Mouse (Mus musculus) regulatory T cell (primary cell): ENCODE measurements at regions not wholly inside any gene's neighbourhood (a gene's known extent, or its start where the extent isn't known, plus 50 kb on each side); places are given as distances from the start of the nearest gene placed in this dataset.

ENCODE experiments used
- in situ Hi-C: fragments of 300-600 bp; cut with MboI, MseI; formaldehyde crosslinking; loops from one replicate; pipeline ENCODE4 v1.15.1; 2025; ENCODE audit warnings: high pct_unique_total_duplicates

DNA sequence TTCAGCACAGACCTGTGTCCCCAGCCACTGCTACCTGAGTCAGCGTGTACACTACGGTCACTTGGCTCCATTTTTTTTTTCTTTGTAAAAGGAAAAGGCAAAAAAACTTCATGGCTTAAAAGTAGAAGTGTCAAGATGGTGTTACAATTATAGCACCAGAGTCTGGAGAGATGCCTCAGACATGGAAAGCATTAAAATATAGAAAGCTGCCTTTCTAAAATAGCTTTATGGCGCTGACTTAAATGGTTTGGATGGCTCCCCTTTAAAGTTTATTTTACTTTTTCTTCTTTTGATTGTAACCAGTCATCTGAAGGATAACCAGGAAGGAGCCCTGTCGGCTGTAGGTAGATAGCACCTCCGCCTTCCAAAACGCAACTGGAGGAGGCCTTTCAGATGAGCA is 79.0 kb upstream of the Jade1 start:
- in situ Hi-C loops: no loop called here

DNA sequence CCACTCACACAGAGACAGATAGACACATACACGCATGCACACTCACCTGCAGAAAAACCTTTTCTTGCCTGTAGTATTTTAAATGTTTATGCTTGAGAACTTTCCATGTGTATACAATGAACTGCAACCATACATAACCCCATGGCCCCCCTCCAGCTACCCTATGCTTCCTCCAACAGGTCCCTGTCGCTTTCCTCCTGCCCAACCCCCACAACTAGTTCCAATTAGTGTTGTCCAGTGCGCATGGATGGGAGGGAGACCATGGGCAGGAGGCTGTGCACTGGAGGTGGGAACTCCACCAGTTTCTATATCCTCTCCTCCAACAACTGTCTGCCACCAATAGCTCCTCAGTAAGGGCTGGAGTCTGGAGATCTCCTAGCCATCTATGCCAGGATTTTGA is 82.9 kb upstream of the Jade1 start:
- in situ Hi-C loops: no loop called here

DNA sequence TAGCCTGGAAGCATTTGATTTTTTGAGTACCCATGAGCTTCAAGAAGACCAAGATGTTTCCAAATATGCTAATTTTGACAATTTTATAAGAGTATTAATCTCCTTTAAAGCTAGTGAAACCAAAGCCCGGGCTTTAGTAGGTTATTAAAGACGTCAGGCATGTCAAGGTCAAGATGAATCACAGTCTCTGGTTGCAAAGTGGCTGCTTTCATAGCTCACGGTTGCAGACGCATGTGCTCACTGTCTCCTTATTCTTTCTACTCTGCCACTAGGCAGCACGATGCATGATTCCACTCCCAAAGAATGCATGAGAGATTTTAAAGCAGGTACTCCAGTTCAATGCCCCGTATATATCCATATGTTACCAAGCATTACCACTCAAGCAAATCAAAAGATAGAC is 86.4 kb upstream of the Jade1 start:
- in situ Hi-C loops: no loop called here

DNA sequence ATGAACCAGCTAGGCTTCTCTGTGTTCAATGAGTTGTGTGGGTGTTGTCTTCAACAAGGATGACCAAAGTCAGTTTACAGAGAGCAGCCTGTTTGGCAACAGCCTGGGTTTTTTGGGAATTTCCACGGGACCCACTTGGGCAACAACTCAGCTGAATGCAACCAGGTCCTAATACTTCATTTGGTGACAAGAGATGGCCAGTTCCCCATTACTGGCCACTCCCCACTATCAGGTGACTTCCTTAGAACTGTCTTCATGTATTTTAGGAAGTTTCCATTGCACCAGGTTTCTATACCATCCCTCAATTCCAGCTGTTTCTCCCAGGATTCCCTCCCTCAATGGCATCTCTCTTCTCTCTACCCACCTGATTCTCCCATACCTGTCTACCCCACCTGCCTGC is 87.7 kb upstream of the Jade1 start:
- in situ Hi-C loops: no loop called here

DNA sequence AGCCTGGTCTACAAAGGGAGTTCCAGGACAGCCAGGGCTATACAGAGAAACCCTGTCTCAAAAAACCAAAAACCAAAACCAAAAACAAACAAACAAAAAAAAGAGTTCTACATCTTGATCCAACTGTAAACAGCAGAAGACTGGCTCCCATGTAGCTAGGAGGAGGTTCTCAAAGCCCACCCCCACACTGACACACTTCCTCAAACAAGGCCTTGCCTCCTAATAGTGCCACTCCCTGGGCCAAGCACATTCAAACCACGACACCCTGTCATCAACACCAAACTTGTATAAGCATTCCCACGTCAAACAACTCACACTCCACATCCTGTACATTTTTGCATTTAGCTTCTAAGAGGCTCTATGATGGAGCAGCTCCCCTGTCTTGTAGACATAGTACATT is 89.6 kb upstream of the Jade1 start:
- in situ Hi-C loops: no loop called here

DNA sequence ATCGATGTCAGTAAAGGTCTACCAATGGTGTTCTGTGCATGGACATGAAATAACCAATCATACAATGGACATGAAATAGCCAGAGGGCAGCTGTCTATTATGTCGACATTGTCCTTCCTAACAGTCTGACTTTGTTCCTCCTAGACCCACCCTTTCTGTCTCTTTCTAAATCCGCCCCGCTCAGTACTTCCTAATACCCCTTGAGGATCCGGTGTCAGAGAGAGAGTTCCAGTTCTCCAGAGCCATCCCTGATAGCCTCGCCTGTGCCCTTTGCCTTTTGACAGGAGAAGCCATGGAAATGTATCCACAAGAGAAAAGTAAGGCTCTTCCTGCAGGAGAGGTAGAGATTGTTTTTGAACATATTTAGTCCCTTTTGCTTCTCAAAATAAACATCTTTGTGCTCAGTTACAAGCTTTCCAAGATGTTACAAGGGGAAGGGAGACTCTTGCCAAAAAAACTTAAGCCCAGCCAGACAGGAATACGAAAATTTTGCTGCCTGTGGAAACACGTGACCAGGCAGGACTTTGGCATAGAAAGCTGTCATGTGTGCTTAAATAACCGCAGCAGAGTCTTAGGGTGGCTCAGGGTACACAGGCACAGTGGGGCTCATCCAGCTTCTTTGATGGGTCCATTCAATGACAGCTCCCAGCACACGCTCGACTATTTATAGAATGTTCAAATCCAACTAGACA is 92.4 kb upstream of the Jade1 start:
- in situ Hi-C loops: no loop called here

DNA sequence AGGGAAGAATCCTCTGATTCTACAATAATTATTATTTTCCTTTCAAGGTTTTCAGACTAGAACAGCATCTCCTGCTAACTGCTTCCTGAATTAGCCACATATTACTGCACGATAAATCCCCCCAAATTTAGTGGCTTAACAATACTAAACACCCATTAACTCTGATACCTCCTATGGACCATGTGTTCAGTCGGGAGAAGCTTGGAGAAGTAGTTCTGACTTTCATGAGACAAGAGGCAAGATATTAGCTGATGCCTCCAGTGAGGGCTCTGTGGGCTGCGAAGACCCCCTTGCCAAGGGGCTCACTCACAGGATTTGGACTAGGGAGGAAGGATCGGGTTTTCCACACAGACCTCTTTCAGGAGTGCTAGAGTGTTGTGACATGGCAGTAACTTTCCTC is 95.4 kb upstream of the Jade1 start:
- in situ Hi-C loops: no loop called here

DNA sequence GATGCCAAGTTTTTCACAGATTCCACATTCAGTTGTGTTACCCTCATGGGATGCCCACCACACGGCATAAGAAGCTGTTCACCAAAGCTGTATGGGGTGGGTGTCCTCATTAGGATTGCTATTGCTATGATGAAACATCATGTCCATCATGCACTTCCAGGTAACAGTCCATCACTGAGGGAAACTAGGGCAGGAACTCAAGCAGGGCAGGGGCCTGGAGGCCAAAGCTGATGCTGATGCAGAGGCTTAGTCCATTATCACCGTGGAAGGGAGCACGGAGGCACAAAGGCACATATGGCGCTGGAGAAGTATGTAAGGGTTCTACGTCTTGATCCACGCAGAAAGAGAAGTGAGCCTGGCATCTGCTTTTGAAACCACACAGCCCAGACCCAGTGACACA is 97.4 kb upstream of the Jade1 start:
- in situ Hi-C loops: no loop called here

DNA sequence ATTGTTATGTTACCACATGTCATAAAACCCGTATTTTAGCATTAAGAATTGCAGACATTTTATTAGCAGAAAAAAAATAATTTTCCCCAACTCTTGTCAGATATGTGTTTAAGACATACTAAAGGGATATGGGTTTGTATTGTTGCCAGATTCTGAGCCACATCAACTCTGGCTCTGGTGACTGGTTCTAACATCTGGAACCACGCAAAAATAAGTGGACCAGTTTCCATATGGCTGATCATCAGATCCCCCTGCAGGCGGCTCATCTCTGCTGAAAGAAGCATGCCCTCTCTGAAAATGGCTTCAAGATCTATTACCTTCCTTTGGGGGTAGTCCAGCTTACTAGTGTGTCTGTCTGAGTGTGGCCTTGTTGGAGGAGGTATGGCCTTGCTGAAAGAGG is 102.0 kb upstream of the Jade1 start:
- in situ Hi-C loops: no loop called here

DNA sequence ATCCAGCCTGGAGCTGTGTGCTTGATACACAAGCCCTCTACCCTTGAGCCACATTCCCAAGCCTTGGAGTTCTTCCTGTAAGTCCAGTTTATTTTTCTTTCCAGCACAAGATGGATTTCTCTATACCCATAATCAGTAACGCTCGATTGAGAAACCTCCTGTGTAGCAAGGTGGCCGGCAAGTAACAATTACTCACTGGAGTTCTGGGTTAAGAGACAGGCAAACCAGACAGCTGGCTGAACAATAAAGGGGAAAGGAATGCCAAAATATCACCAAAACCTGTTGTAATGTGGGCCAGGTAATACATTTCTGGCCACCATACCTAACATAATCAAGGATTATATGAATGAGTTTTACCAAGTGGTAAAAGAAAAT is 102.8 kb upstream of the Jade1 start:
- in situ Hi-C loops: no loop called here

DNA sequence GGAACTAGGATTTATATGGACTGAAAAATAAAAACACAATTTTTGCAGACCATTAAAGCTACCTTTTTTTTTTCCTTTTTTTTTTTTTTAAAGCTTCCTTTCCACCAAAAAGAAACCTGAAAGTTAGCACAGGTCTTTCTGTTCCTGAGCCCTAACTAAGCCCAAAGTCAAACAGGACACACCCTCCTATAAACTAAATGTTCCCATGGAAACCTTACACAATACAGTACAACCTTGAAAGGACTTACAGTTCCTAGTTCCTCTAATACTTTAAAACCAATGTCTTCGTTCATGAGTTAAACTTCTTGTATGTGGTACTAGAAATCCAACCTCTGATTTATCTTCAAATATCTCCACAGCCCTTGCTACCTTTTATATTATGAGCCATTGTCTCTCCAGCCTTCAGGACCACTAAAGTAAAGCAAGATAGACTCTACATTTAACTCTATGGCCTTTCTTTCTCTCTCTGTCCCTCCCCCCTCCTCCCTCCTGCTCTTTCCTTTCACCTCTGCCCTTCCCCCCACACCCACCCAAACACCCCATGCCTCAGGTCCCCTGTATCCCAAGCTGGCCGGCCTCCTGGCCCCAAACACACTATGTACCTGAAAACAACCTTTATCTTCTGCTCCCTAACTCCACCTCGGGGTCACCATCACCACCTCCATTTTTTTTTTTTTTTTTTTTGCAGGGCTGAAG is 103.4 kb upstream of the Jade1 start:
- in situ Hi-C loops: no loop called here

DNA sequence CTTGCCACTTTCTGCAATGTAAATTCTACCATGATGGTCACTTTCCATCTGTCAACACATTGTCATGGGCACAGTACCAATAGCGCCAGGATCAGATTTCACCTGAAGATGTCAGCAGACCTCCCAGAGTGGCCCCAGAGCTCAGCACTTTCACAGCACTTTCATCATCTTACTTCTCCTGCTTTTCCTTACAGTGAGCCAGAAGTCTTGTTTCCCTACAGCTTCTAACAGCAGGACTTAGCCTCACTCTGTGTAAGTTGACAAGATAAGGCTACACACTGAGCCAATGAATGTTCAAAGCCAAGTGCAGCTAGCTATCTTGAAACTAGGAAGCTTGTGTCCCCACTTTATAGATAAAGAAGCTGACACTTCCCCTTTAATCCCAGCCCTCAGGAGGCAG is 104.8 kb upstream of the Jade1 start:
- in situ Hi-C loops: no loop called here

DNA sequence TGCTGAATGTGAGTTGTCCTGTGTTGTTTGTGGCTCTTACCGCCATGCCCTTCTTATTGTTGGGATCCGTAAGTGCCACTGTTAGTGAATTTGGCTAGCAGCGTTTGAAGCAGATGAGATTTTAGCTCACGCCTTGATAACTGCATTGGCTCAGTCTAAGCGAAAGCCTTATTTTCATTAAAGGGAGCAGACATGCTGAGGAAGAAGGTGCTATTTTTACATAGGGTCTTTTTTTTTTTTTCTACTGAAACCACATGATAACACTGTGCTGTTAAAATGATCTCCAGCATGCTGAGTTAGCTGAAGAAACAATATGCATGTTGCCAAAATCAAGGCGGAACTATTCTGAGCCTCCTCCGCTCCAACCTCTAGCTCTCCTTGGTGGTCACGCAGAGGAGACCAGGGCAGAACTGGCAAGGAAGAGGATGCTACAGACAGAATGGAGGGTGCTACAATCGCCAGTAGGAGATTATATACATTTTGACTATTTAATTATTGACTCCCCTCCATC is 111.2 kb upstream of the Jade1 start:
- in situ Hi-C loops: no loop called here

DNA sequence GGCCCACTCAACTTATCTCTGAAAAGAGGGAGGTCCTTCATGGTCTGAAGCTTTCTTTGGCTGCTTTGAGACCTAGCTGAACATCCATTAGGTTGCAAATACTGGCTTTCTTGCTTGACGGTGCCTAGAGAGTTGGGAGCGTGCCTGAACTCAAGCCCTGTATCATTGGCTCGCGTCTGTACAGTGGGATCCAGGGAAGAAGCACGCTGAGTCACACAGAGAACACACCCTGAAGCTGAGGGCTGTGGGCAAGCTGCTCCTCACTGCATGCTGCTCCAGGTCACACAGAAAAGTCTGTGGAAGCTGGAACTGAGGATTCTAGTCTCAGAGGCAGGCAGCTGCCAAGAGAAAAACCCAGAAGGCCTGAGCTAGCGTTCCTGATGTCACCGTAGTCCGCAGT is 119.3 kb upstream of the Jade1 start:
- in situ Hi-C loops: no loop called here

DNA sequence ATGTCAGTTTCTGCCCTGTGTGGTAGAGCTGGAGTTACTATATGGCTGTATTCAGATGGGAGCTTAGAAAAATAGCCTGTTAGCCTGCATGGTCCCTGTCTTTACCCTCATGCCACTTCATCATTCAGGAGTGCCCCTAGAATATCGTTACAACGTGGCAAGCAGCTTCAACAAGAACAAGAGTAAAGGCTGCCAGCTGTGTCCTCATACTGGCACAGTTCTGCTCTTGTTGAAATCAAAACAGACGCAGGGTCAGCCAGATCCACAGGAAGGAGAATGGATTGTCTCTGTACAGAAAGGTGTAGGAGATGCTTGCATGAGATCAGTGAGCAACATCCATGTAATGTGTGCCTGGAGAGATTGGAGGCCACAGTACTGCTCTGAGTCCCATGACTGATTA is 122.4 kb upstream of the Jade1 start:
- in situ Hi-C loops: no loop called here

DNA sequence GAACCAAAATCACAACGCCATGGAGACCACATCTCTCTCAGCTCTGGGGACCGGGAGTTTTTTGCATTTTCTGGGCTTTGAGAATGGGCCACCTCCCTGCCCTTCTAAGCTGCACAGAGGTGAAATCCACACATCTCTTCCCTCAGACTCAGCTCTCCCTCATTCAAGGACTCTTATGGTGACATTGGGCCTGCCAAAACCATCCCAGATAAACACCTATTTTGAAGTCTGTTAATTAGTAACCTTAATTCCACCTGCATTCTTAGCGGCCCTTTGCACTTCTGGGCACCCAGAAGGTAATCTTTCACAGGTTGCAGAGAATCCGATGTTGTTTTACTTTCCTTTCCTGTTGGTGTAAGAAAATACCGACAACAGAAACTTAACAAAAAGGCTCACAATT is 123.2 kb upstream of the Jade1 start:
- in situ Hi-C loops: no loop called here

DNA sequence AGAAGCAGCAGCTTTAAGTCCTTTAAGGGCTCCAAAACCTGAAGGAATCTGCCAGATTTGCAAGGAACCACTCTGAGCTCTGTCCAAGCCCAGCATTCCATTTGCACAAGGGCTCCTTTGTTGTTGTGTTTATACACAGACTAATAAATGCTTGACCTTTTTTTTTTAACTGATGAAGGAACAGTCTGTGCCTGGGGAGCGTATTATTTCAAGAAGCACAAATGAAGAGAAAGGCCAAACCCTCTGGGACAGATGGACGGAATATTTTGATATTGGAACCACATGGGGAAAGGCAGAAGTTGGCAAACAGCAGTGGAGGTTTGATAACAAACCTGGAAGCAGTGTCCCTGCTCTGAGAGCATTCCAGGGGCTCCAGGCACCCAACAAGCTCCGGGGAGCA is 125.3 kb upstream of the Jade1 start:
- in situ Hi-C loops: no loop called here

DNA sequence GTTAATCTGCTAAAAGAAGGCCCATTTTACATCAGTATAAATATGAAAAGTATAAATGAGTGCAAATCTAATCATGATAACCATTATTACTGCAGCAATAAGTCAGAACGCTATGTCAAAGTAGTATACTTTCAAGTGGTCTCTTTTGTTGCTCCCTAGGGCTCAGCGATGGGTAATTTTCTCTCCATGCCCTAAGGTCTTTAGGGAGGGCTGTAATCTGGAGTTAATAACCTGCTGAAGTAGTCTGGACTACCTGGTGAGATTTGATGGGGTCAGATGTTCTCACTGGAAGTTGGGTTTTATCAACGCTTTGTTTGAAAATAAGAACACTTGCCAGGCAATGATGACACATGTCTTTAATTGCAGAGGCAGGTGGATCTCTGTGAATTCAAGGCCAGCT is 128.6 kb upstream of the Jade1 start:
- in situ Hi-C loops: no loop called here

DNA sequence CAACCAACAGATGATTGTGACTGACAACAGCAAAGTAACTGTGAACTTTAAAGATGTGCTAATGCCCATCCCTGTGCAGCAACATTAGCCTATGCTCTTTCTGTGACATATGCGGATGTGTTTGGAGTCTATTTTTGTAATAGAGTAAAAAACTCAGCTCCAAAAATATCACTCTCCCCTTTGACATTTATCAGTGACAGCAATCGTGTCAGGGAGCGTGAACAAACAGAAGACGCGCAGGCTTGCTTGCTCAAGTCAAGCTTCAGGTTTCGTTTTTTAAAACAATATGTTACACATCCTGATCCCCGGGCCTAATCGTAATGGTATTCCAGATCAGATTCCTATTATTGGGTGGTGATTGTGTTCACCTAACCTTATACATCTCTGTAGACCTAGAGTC is 129.7 kb upstream of the Jade1 start:
- in situ Hi-C loops: no loop called here

DNA sequence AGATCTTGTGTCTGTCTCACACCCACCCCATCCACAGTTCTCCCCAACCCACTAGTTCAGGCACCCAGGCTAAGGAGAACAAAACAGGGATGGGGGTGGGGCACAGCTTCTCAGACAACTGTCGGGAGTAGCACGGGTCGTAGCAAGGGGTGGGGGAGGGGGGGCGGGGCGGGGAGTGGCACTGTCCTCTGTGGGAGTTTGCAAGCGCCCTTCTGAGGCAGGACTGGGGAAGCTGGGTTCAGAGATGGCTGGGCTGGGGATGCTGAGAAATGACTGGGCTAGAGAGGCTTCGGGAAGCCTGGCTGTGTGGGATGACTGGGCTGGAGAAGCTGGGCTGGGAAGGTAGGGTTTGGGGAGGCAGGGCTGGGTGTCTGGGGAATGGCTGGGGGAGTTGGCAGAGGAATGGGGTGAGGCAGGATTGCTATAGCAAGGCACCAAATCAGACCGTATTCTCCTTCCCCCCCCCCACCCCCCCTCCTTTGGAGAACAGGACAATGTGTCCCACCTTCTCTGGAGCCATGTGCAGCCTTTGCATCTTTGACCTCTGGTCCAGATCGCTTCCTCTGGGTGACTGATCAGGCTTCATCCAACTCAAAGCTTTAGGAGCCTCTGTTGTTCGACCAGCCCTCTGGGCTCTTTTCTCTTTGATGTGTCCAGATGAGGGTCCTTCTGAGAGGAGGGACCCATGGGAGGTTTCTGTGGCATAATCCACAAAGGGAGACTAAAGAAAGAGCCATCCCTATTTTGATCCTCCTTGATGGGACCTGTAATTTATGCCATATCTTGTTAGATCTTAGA is 131.2 kb upstream of the Jade1 start:
- in situ Hi-C loops: no loop called here

DNA sequence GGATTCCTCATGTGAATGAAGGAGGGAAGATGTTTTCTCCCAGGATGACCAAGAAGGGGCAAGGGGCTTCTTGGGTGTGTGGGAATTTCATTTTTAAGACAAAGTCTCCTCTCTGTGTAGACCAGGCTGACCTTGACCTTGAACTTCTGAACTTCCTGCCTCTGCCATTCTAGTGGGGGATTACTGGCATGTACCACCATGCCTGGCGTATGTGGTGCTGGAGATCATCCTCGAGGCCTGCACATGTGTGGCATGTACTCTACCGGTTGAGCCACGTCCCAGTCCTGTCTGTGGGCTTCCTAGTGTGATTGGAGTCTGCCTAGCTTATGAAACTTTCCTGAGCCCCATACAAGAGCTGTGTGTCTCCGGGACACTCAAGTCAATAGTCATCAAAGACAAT is 131.9 kb upstream of the Jade1 start:
- in situ Hi-C loops: no loop called here

DNA sequence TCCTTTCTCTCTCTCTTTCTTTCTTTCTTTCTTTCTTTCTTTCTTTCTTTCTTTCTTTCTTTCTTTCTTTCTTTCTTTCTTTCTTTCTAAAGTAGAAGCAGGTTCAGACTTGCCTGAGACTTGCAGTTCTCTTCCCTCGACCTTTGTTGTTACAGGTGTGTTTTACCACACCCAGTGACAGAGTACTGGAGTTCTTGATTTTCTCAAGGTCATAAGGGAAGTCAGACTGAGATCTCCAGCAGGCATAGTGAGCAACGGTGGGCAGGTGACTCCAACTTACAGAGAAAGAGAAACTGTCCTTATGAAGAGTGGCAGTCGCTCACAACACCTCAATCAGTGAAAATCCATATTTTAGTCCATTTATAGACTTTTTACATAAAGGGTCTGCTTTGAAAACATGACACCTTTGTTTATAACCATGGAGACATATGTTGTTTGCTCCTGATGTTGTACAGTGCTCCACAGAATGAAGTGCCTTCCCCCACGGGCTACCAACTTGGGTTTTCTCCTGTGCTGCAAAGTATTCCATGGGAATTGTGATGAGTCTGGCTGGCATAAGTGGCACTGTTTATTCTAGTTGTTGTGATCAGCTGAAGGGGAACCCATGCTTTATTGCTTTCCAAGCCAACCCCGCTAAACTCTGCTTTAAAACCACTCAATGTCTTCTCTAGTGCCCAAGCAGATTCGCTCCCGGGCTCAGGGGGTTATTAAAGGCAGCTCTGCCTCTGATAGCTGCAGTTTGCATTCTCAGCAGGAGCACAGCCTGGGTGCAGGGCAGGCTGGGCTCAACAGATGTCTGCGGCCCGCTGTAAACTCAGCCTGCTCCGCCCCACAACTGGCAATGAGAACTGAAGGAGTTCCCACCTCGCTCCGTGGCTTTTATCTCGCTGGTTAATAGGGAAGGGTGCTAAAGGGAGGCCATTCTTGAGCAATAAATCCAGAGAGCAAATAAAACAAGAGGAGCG is 132.6 kb upstream of the Jade1 start:
- in situ Hi-C loops: no loop called here
